Comparison of ENCODE assay signal across 8 mouse cellular contexts in the genomic region with DNA sequence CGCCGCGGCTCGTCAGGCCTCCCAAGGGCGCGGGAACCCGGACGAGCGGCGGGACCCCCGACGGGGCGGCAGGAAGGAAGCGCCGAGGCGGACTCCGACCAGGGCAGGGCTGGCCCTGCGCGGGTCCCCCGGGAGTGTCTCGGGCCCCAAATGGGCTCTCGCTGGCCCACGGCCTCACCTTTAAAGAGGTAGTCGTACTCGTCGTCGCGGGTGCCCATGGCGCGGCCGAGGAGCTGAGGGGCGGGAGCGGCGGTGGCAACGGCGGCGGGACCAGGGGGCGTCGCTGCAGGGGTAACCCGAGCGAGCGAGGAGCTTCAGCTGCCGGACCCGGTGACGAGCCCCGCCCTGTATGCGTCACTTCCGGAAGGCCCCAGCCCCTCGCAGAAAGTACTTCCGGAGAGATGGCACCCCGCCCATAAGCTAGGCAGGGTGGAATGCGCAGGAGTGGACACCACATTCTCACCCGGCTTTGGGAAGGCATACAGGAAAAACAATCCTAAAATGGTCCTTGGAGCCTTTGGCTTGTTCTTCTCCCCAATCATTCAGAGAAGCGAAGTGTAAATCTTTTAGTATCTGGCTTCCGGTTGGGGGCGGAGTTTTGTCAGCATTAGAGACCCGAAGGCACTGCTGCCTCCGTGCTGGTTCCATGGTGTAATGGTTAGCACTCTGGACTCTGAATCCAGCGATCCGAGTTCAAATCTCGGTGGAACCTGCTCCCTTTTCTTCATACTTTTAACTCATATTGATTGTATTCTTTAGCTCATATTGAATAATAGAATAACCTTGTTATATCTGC. TPM values are rescaled to one million over a fixed set of nuclear protein-coding genes. Genes with fewer than 3 reads are reported as not detected.
DNase-seq lines count a peak whose midpoint lies in the region; ATAC-seq lines count a peak whose summit lies in the region.

Gene Rab11a, minus strand, starts transcription at position 353 of the 796 bp plus-strand sequence.

- H3K9ac ChIP-seq in hindbrain, embryonic 14.5 days: peak within 1 kb of the TSS; percentile 82

- H3K27me3 ChIP-seq in hindbrain, embryonic 14.5 days (ENCODE audit: control insufficient read depth, insufficient read depth, low read length): no peaks in the 10 kb centered on the region

- peak; percentile 94 for DNase-seq in R1 (ENCODE audit: low read depth, low spot score)
- DNase-seq in cerebellum, postnatal 25 days: peak; percentile 97 to 98
- peak; percentile 89 to 93 for DNase-seq in frontal cortex, postnatal 25 days (ENCODE audit: low spot score in 2 of 2)
- DNase-seq in hindbrain, embryonic 14.5 days (ENCODE audit: low spot score): peak; percentile 98
- DNase-seq in layer of hippocampus, postnatal 36 days: peak; percentile 95
- peak; percentile 97 for DNase-seq in lung, postnatal 36 days
- DNase-seq in retina, postnatal 1 day: peak; percentile 98
- peak; percentile 91 to 92 for DNase-seq in urinary bladder, adult 18-20 months (ENCODE audit: low spot score in 2 of 2)

- H3K36me3 ChIP-seq in hindbrain, embryonic 14.5 days (replicated peaks; ENCODE audit: control insufficient read depth, insufficient read depth): no peaks in the 10 kb centered on the region

- peak within 1 kb of the TSS; percentile 59 for H3K4me3 ChIP-seq in hindbrain, embryonic 14.5 days (replicated peaks; ENCODE audit: low read length)

- peak within 1 kb of the TSS; percentile 67 for H3K4me2 ChIP-seq in hindbrain, embryonic 14.5 days (replicated peaks)

- ATAC-seq in hindbrain, embryonic 14.5 days (ENCODE audit: low FRiP score): peak; percentile 96

- no peaks in the 10 kb centered on the region for H3K9me3 ChIP-seq in hindbrain, embryonic 14.5 days (ENCODE audit: control insufficient read depth, low read length)

- H3K27ac ChIP-seq in hindbrain, embryonic 14.5 days: peak within 1 kb of the TSS; percentile 94

- WGBS in hindbrain, embryonic 14.5 days: under 1% methylated on average over 44 of the region's 61 CpGs

- peaks cover 7% of the 10 kb centered on the region for H3K4me1 ChIP-seq in hindbrain, embryonic 14.5 days (replicated peaks; ENCODE audit: control insufficient read depth, insufficient read depth, low read length)

RNA-seq across cellular contexts. Expression of gene Rab11a, which starts in this region (rescaled TPM):
- 450 and 457 TPM in 2 replicates for polyA plus RNA-seq in hindbrain, embryonic 14.5 days (2014; fragmentation: Nextera tagmentation; extraction: Ambion mirVana)
- total RNA-seq in layer of hippocampus, postnatal 36 days (2021): 100 to 1,000 TPM; 233 to 239 TPM

Comparison
In these comparisons a context has a peak if more than half of its experiments do, and no peak if none do; other contexts are left out.
1. Peak in every context shown above with its lines: DNase-seq, ATAC-seq, H3K4me3 ChIP-seq and H3K27ac ChIP-seq.